26 mouse cellular contexts compared by ENCODE assay signal in genomic region chr2:163539321-163540040, GRCm38 (mm10). TPM values are rescaled to one million over a fixed set of nuclear protein-coding genes. Genes with fewer than 3 reads are reported as not detected.
DNase-seq lines count a peak whose midpoint lies in the region; ATAC-seq and TF ChIP-seq lines count a peak whose summit lies in the region.
"Had no signal": no experiment of that assay in that cellular context is flagged by ENCODE, and none has a peak within 500 bp of the region (broad histone marks: within the 10 kb centered on the region; RNA-seq: fewer than 3 reads in every experiment).

No protein-coding gene starts in this region.

- no peak overlapping the region for H3K4me3 ChIP-seq in heart, embryonic 10.5 days
- no peak overlapping the region for H3K4me3 ChIP-seq in kidney, postnatal 0 days (replicated peaks; ENCODE audit: low read depth, low read length)
- no peak overlapping the region for H3K4me3 ChIP-seq in liver, embryonic 13.5 days (replicated peaks)
- H3K4me3 ChIP-seq: forebrain, embryonic 10.5 days; hindbrain, embryonic 15.5 days; limb, embryonic 10.5 days; neural tube, embryonic 15.5 days had no signal

- DNase-seq in heart, adult 8-10 months (ENCODE audit: low spot score): peak; percentile 16
- no peak for DNase-seq in heart, embryonic 10.5 days (ENCODE audit: low spot score)
- no peak for DNase-seq in kidney, postnatal 0 days (ENCODE audit: low spot score)
- DNase-seq in kidney, adult 11 months: no peak
- no peak for DNase-seq in liver, embryonic 13.5 days
- no peak for DNase-seq in thymus, postnatal 10 days (ENCODE audit: low spot score in 2 of 2)
- DNase-seq in gastrocnemius, adult 8-10 months (ENCODE audit: low spot score in 2 of 2): no peak
- no peak for DNase-seq in T-cell, adult 2 months (ENCODE audit: low spot score)
- DNase-seq: adrenal gland, postnatal 36 days; cerebellum, adult 11-12 months; forebrain, postnatal 0 days; lung, adult 2 months; right cerebral cortex, postnatal 14 days; thymus, postnatal 4 days had no signal

- H3K27me3 ChIP-seq in heart, embryonic 10.5 days (ENCODE audit: insufficient read depth, poor library complexity, severe bottlenecking): peaks cover 55% of the 10 kb centered on the region
- no peaks in the 10 kb centered on the region for H3K27me3 ChIP-seq in kidney, postnatal 0 days (ENCODE audit: insufficient read depth, low read length)
- H3K27me3 ChIP-seq in liver, embryonic 13.5 days: 0 out of 2 replicates have a peak, but pooled peaks cover 3% of the 10 kb centered on the region
- H3K27me3 ChIP-seq: hindbrain, embryonic 15.5 days; neural tube, embryonic 15.5 days had no signal

- no peak for ATAC-seq in kidney, postnatal 0 days (replicated peaks; ENCODE audit: low FRiP score, low read depth)
- ATAC-seq in liver, embryonic 13.5 days (ENCODE audit: low read depth): peak; percentile 51
- ATAC-seq: forebrain, postnatal 0 days; midbrain, embryonic 16.5 days had no signal

- 74% methylated on average over 13 of the region's 13 CpGs for whole genome bisulfite sequencing in heart, embryonic 10.5 days
- WGBS in kidney, postnatal 0 days: 51% methylated on average over 13 of the region's 13 CpGs
- WGBS in liver, embryonic 13.5 days (ENCODE audit: insufficient replicate concordance): 57% methylated on average over 13 of the region's 13 CpGs

- no peaks in the 10 kb centered on the region for H3K36me3 ChIP-seq in heart, embryonic 10.5 days
- no peaks in the 10 kb centered on the region for H3K36me3 ChIP-seq in kidney, postnatal 0 days (ENCODE audit: insufficient read depth, low read length)
- no peaks in the 10 kb centered on the region for H3K36me3 ChIP-seq in liver, embryonic 13.5 days
- H3K36me3 ChIP-seq: forebrain, embryonic 10.5 days; G1E; hindbrain, embryonic 15.5 days; limb, embryonic 10.5 days; neural tube, embryonic 15.5 days had no signal

- H3K9me3 ChIP-seq in heart, embryonic 10.5 days: no peaks in the 10 kb centered on the region
- H3K9me3 ChIP-seq in kidney, postnatal 0 days (replicated peaks; ENCODE audit: low read length): no peaks in the 10 kb centered on the region
- H3K9me3 ChIP-seq in liver, embryonic 13.5 days (replicated peaks): no peaks in the 10 kb centered on the region
- H3K9me3 ChIP-seq: forebrain, embryonic 10.5 days; G1E; hindbrain, embryonic 15.5 days; limb, embryonic 10.5 days; neural tube, embryonic 15.5 days had no signal

- peak overlapping the region; percentile 5; the same call in 1 of the 2 replicates for H3K9ac ChIP-seq in kidney, postnatal 0 days (ENCODE audit: low read depth, low read length)
- H3K9ac ChIP-seq in liver, embryonic 13.5 days: no peak overlapping the region
- H3K9ac ChIP-seq: forebrain, postnatal 0 days; hindbrain, embryonic 15.5 days; neural tube, embryonic 15.5 days had no signal

- no peak overlapping the region for H3K27ac ChIP-seq in heart, embryonic 10.5 days
- H3K27ac ChIP-seq in kidney, postnatal 0 days: peak overlapping the region; percentile 72
- H3K27ac ChIP-seq in liver, embryonic 13.5 days: peak overlapping the region; percentile 82
- H3K27ac ChIP-seq: forebrain, embryonic 10.5 days; hindbrain, embryonic 15.5 days; limb, embryonic 10.5 days; neural tube, embryonic 15.5 days had no signal

- H3K4me2 ChIP-seq in kidney, postnatal 0 days (ENCODE audit: low read length): peak overlapping the region; percentile 14; the same call in 1 of the 2 replicates
- peak overlapping the region; percentile 37 for H3K4me2 ChIP-seq in liver, embryonic 13.5 days
- H3K4me2 ChIP-seq: hindbrain, embryonic 15.5 days; neural tube, embryonic 15.5 days had no signal

- no peak for TF ChIP-seq CTCF in kidney, postnatal 0 days (IDR thresholded peaks at IDR 0.05; ENCODE audit: low read depth)

- H3K4me1 ChIP-seq in heart, embryonic 10.5 days: peaks cover 15% of the 10 kb centered on the region
- H3K4me1 ChIP-seq in kidney, postnatal 0 days (replicated peaks; ENCODE audit: insufficient read depth, low read length): no peaks in the 10 kb centered on the region
- peaks cover 60% of the 10 kb centered on the region for H3K4me1 ChIP-seq in liver, embryonic 13.5 days (replicated peaks)

RNA-seq across cellular contexts. Expression of gene Hnf4a, which starts 32.9 kb away (rescaled TPM):
- not detected for total RNA-seq in heart, adult 8-10 months (2022)
- 0.02 and 4.4 TPM in 2 replicates for polyA plus RNA-seq in heart, embryonic 10.5 days (2016; fragmentation: Nextera tagmentation; extraction: Ambion mirVana)
- 21.6 and 24.3 TPM in 2 replicates for polyA plus RNA-seq in kidney, postnatal 0 days (2015; fragmentation: Nextera tagmentation; extraction: Ambion mirVana)
- polyA plus RNA-seq in liver, embryonic 13.5 days (2015; fragmentation: Nextera tagmentation; extraction: Ambion mirVana): 12.3 and 15.3 TPM in 2 replicates
- under 1 TPM in 1 of 4 experiments, not detected in 3; 0.11 TPM for total RNA-seq in gastrocnemius, adult 8-10 months (2022)
- total RNA-seq: forebrain, postnatal 0 days; left cerebral cortex, adult 8-10 months had no signal
- polyA plus RNA-seq: forebrain, embryonic 10.5 days; forebrain, postnatal 0 days; heart, postnatal 0 days; limb, embryonic 10.5 days; midbrain, embryonic 16.5 days had no signal

RNA-seq across cellular contexts. Expression of gene R3hdml, which starts 47.4 kb away (rescaled TPM):
- not detected for total RNA-seq in heart, adult 8-10 months (2022)
- polyA plus RNA-seq in heart, embryonic 10.5 days (2016; fragmentation: Nextera tagmentation; extraction: Ambion mirVana): 0.20 TPM in 1 of 2 replicates, not detected in the other
- polyA plus RNA-seq in kidney, postnatal 0 days (2015; fragmentation: Nextera tagmentation; extraction: Ambion mirVana): 27.4 and 29.8 TPM in 2 replicates
- polyA plus RNA-seq in liver, embryonic 13.5 days (2015; fragmentation: Nextera tagmentation; extraction: Ambion mirVana): not detected in 2 replicates
- not detected for total RNA-seq in gastrocnemius, adult 8-10 months (2022)
- total RNA-seq: adrenal gland, postnatal 36 days; G1E; left cerebral cortex, adult 8-10 months; megakaryocyte-erythroid progenitor cell, adult 5-6 weeks had no signal
- polyA plus RNA-seq: forebrain, embryonic 10.5 days; G1E; gonadal fat pad, adult 2 months; heart, postnatal 0 days; limb, embryonic 10.5 days; lung, adult 2 months; spleen, adult 2 months; stomach, embryonic 14.5 days had no signal

Comparison
In these comparisons a context has a peak if more than half of its experiments do, and no peak if none do; other contexts are left out.
1. RNA of gene R3hdml, which starts 47.4 kb away (polyA plus RNA-seq): 27.4 to 29.8 TPM in kidney, postnatal 0 days; 0.20 TPM in heart, embryonic 10.5 days and not detected in liver, embryonic 13.5 days; every median in the first group is over 10 times any median in the second.